11 mouse cellular contexts compared by ENCODE assay signal in the genomic region with DNA sequence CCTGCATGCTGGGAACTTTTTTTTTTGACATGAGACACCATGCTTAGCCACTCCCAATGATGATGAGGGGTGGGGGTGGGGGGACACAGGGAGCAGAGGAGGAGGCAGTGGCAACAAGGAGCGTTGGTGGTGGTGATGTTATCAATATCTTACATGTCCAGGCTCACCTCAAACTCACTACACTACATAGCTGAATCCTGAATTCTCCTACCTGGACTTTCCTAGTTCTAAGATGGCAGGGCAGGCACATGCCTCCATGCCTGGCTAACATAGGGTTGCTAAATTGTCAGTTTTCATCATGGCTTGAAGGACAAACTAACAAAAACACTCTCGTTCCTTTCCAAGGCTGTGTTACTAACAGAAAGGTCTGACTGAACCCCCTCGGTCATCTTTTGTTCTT.
"Had no signal": no experiment of that assay in that cellular context is flagged by ENCODE, and none has a peak within 500 bp of the region (broad histone marks: within the 10 kb centered on the region; RNA-seq: fewer than 3 reads in every experiment).

No protein-coding gene starts in this region.

- DNase-seq: kidney, adult 8-10 months; kidney, postnatal 36 days; liver; lung, adult 18-20 months; lung, postnatal 36 days; midbrain, embryonic 14.5 days had no signal

- H3K36me3 ChIP-seq: neural tube, embryonic 12.5 days had no signal

- H3K4me2 ChIP-seq: neural tube, embryonic 12.5 days had no signal

- H3K4me1 ChIP-seq: neural tube, embryonic 12.5 days had no signal

- H3K27me3 ChIP-seq: neural tube, embryonic 12.5 days had no signal

- ATAC-seq: intestine, postnatal 0 days had no signal

- H3K4me3 ChIP-seq: neural tube, embryonic 12.5 days had no signal

- H3K27ac ChIP-seq: kidney, postnatal 0 days; liver, embryonic 14.5 days; neural tube, embryonic 12.5 days; stomach, postnatal 0 days had no signal

- H3K9me3 ChIP-seq: neural tube, embryonic 12.5 days had no signal

- H3K9ac ChIP-seq: liver, embryonic 14.5 days; neural tube, embryonic 12.5 days had no signal
